Mouse (Mus musculus) granulocyte monocyte progenitor cell, adult 5-6 weeks (primary cell): ENCODE measurements around the gene Snx18. TPM values are rescaled to one million over a fixed set of nuclear protein-coding genes. Genes with fewer than 3 reads are reported as not detected.

Source experiments
- ATAC-seq: replicated peaks from 2 replicates; pipeline ENCODE4 v1.8.0; 2016; ENCODE audit warnings: mild to moderate bottlenecking, moderate TSS enrichment, inconsistent platforms; ENCODE audit not compliant: poor library complexity, severe bottlenecking
- total RNA-seq, 2 experiments: library from RNA; stranded (forward) in 1 of 2; stranded (reverse) in 1 of 2; fragments of 200-712, 200-1000 nt in 1 of 2; fragments of >200 nt in 1 of 2; fragmentation: Nextera tagmentation in 1 of 2; gene quantifications; 2 replicates each; pipeline ENCODE4 v1.2.3; 2014 to 2017

Snx18 gene
- total RNA-seq, 2 experiments from 2014 or later, result 39.0 to 47.1 TPM

DNA sequence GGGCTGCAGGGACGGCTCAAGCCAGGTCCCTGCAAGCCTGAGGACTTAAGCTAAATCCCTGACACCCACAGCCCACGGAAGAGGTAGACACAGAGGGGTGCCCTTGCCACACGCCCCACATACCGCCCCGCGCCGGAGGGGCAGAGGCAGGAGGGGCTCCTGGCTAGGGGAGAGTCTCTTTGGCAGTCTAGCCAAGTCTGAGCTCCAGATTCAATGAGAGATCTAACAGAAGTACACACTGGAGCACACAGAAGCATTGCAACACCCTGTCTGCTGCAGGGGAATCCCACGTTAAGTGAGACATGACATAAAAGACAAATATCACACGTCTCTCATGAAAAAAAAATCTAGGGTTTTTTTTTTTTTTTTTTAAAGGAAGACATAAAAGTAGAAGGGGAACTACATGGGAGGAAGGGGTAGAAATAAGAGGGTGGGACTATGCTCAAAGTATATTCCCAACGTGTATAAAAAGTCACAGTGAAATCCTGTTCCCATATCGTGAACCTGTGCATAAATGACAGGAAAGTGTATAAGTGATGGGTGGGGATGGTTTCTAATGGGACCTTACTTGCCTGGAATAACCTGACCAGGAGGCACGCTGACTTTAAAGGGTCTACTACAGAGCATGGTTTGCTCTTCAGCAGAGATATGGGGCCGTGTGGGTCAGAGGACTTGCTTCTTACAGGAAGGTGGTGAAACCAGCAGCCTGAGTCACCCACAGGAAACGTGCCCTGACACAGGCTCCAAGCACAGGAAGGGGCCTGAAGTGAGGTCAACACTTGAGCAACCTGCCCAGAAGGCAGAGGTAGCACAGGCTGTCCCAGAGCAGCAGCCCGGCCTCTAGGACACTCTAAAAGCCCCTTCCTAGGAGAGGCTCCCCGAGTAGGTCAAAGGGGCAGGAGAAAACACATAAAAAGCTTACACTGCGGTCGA is 17.6 kb downstream of the Snx18 start:
- peak; percentile 84 for ATAC-seq

- ATAC-seq, result peak; percentile 24
These were observed 18.4 kb downstream of the Snx18 start for GRCm38 (mm10) chr13:113599701-113600530.

- no peak for ATAC-seq
These were observed 20.7 kb downstream of the Snx18 start for GRCm38 (mm10) chr13:113597616-113598015.

GRCm38 (mm10) chr13:113596821-113597541 is 21.4 kb downstream of the Snx18 start:
- no peak for ATAC-seq

DNA sequence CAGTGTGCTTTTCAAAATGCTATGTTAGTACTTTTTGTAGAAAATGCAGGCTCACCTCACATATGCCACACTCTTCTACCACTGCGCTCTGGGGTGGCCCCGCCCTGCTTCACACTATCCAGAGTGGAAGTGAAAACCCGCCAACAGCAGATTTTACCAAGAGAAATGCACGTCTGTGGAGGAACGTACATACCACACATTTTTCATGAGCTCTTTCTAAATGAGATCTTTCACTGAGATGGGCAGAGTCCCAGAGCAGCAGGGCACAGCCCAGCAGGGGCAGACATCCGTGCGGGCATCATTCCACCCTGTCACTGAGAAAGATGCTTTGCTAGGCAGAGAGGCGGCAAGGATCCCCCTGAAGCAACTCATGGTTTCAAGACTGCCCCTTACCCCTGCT is 22.4 kb downstream of the Snx18 start:
- peak; percentile 32 for ATAC-seq

DNA sequence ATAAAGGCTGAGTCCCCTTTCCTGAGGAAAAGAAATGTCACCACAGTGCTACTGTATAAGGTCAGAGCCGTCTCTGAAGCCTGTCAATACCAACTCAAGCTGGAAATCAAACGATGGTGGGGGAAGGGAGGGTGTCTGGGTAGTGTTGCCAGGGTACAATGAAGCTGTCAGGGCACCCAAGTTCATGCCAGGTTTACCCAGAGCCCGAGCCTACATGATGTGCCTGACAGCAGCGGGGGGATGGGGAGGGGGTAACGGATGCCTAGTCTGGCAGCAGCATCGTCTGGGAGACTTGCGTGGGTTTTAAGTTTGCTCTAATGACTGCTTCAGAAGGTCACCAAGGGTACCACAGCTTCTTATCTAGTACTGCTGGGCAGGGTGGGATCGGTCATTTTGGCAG is 23.1 kb downstream of the Snx18 start:
- no peak for ATAC-seq

GRCm38 (mm10) chr13:113594361-113594760 is 24.0 kb downstream of the Snx18 start:
- no peak for ATAC-seq

GRCm38 (mm10) chr13:113593711-113594110 is 24.7 kb downstream of the Snx18 start:
- ATAC-seq, result no peak

DNA sequence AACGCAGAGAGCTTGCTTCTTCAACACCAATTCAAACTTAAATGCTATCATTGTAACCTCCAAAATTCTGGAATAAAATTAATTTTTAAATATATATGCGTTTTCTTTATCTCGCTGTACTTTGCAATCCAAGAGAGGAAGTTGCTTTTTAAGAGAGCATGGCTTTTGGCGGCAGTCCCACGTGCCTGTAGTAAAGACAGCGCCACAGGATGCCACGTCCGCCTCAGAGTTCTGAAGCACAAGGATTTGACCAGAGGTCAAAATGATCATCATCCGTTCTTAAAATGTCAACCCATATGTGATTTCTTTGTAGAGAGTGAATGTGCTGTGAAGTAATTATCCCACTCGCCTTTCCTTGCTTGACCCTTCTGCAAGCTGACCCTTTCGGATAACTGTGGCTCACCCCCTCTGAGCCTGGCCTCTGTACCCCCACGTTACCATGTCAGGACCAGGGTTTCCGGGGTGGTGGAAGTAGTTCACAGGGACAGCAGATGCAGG is 25.6 kb downstream of the Snx18 start:
- no peak for ATAC-seq

DNA sequence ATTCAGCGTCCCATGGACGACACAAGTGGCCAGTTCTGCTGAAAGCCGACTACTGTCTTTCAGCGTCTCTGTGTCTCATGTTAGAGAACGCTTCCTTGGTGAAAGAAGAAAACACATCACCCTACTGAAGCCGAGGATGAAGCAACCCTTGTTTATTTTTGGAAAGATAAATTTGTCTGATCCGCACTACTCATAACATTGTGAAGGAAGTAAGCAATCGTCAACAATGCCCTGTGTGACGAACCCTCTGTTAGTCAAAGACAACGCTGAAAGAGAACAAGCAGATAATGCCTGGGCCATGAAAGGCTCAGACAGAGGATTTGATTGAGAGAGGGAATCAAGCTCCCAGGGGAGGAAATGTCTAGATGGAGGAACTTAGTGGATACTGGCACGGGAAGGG is 27.0 kb downstream of the Snx18 start:
- no peak for ATAC-seq

GRCm38 (mm10) chr13:113590216-113590615 is 28.1 kb downstream of the Snx18 start:
- ATAC-seq, result peak; percentile 70

GRCm38 (mm10) chr13:113589499-113589898 is 28.9 kb downstream of the Snx18 start:
- peak; percentile 86 for ATAC-seq

DNA sequence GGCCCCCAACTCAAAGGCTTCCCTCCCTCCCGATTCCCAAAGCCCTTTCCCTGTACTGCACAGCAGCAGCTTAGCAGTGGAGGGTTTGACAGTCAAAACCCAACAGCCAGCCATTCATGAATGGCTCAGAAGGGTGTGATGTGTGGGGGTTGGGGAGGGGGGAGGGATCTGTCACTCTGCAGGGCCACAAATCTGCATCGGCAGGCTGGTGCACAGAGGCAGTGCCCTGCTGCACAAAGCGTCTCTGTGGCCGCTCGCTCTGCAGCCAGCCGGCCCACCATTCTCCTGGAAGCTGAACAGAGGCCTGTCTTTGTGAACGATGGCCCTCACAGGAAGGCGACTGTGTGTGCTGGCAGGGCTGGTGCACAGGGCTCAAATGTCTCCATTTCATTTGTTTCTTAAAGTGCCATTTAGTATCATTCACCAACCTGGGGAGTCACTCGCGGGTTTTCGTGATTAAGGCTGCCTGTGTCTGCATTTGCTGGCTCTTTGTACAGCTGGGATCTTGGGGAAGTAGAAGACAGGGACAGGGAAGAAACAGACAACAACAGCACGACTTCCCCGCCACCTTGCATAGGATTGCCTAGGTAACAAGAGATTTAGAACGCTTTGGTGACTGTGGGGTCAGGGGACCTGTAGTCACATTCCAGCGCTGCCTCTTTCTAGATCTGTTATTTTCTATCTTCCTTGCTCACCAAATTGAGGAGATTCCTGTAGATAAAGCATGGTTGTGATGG is 31.0 kb downstream of the Snx18 start:
- ATAC-seq, result no peak

GRCm38 (mm10) chr13:113585606-113586005 is 32.8 kb downstream of the Snx18 start:
- ATAC-seq, result no peak

DNA sequence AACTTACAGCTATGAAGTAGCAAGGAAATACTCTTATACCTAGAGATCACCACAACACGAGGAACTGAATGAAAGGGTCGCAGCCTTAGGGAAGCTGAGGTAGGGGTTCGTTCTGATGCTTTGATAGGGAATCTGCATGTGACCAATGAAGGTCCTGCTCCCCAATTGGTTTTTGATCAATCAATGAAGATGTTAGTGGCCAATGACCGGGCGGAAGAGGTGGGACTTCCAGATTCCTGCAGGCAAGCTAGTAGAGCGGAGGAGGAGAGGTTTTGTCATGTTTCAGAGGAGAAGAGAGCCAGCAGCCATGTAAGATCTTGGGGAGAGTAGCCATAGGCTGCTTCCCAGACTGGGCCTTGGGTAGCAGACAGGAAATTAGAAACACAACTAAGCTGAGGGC is 33.9 kb downstream of the Snx18 start:
- no peak for ATAC-seq

DNA sequence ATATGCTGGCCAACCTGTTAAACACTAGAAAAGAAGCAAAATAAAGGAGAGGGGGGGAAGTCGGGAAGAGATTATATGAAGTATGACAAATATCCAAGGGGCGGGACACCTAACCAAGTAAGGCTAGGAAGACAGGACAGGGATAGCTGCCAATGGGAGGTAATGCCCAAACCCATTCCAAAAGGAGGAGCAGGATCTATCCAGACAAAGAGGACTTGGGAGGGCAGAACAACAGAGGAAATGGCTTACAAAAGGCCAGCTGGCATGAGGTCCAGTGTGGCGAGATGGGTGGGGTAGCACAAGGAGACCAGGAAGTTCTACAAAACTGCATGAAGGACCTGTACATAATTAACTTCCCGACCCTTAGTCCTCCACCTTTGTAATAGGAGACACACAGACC is 34.8 kb downstream of the Snx18 start:
- ATAC-seq, result no peak

GRCm38 (mm10) chr13:113582024-113582423 is 36.3 kb downstream of the Snx18 start:
- no peak for ATAC-seq

DNA sequence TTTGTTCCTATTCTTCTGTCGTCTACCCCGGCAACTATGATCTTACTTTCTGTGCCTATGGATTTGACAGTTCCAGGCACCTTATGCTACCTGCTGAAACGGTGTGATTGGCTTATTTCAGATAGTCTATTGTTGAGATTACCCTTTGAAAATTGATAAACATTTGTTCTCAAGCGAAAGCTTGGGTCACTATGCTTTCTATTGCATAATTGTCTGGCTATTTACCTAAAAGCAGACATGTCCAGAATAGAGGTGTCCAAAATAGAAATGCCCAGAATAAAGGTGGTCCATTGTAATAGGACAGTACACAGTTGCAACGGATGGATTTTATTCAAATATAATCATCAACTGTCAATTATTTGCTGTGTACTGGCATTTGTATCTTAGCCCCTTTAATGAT is 36.9 kb downstream of the Snx18 start:
- ATAC-seq, result no peak

DNA sequence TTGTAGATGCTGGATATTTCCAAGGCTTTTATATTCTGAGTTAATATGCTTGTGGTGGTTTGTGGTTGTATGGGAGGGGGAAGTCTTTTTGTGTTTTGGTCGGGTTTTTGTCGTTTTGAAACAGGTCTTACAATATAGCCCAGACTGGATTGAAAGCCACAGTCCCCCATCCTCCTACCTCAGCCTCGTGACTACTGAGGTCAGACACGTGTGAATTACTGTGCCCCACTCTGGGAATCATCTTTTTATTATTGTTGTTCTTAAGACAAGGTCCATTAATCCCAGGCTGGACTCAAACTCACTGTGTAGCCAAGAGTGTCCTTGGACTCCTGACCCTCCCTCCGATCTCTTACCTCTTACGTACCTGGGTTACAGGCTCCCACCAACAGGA is 38.0 kb downstream of the Snx18 start:
- peak; percentile 87 for ATAC-seq
